Mouse (Mus musculus): ENCODE measurements around the gene Zfp287. TPM values are rescaled to one million over a fixed set of nuclear protein-coding genes. Genes with fewer than 3 reads are reported as not detected.

The Zfp287 gene
- polyA plus RNA-seq (2012; fragmentation: generic; extraction: Trizol): 0.90 TPM

GRCm38 (mm10) chr11:62731311-62732021 is at the start of gene Zfp287:
Gene Zfp287, minus strand, starts transcription at chr11:62731905.
- H3ac ChIP-seq (ENCODE audit: control insufficient read depth, insufficient read length): peak within 1 kb of the TSS; percentile 5
- no peaks in the 10 kb centered on the region for H3K36me3 ChIP-seq (ENCODE audit: control insufficient read depth, insufficient read depth)
- H3K79me2 ChIP-seq (ENCODE audit: control insufficient read depth, insufficient read depth): no peaks in the 10 kb centered on the region
- H3K4me3 ChIP-seq: peak within 1 kb of the TSS; percentile 28
- H3K4me2 ChIP-seq (ENCODE audit: low read depth): peak within 1 kb of the TSS; percentile 73
- H3K27me3 ChIP-seq (ENCODE audit: control insufficient read depth, insufficient read depth, insufficient read length): no peaks in the 10 kb centered on the region
- TF ChIP-seq POLR2A (IDR thresholded peaks at IDR 0.05; ENCODE audit: insufficient read length, low read depth) (peak; percentile 43), MYOG (IDR thresholded peaks at IDR 0.05; ENCODE audit: control insufficient read depth in 1 of 3, insufficient read depth in 1 of 3, insufficient read length in 2 of 3, low read depth in 2 of 3) (no peak), MYOD1 (IDR thresholded peaks at IDR 0.05; ENCODE audit: control insufficient read depth in 1 of 3, insufficient read length in 2 of 3, low read depth in 2 of 3) (peak in 1 of 3 experiments; percentile 23), CEBPB (IDR thresholded peaks at IDR 0.05; ENCODE audit: insufficient read depth, poor library complexity, severe bottlenecking) (no peak), USF1 (IDR thresholded peaks at IDR 0.05; ENCODE audit: low read depth) (no peak), MAX (IDR thresholded peaks at IDR 0.05; ENCODE audit: low read depth) (no peak), POLR2AphosphoS2 (IDR thresholded peaks at IDR 0.05; ENCODE audit: insufficient read length, low read depth) (no peak), REST (IDR thresholded peaks at IDR 0.05; ENCODE audit: insufficient read depth, insufficient read length) (no peak), TCF3 (IDR thresholded peaks at IDR 0.05; ENCODE audit: insufficient read length, low read depth) (no peak)

- no peaks in the 10 kb centered on the region for H3K27me3 ChIP-seq (ENCODE audit: control insufficient read depth, insufficient read depth, insufficient read length)
- no peak overlapping the region for H3K4me3 ChIP-seq
- TF ChIP-seq SRF (IDR thresholded peaks at IDR 0.05; ENCODE audit: control insufficient read depth, insufficient read length, low read depth) (no peak), USF1 (IDR thresholded peaks at IDR 0.05; ENCODE audit: low read depth) (no peak), MYOG (IDR thresholded peaks at IDR 0.05; ENCODE audit: control insufficient read depth in 1 of 3, insufficient read depth in 1 of 3, insufficient read length in 2 of 3, low read depth in 2 of 3) (no peak), TCF3 (IDR thresholded peaks at IDR 0.05; ENCODE audit: insufficient read length, low read depth) (no peak), POLR2A (IDR thresholded peaks at IDR 0.05; ENCODE audit: insufficient read length, low read depth) (no peak), REST (IDR thresholded peaks at IDR 0.05; ENCODE audit: insufficient read depth, insufficient read length) (no peak), E2F4 (IDR thresholded peaks at IDR 0.05; ENCODE audit: insufficient read depth) (no peak), POLR2AphosphoS2 (IDR thresholded peaks at IDR 0.05; ENCODE audit: insufficient read length, low read depth) (no peak), MYOD1 (IDR thresholded peaks at IDR 0.05; ENCODE audit: control insufficient read depth in 1 of 3, insufficient read length in 2 of 3, low read depth in 2 of 3) (no peak), TCF12 (IDR thresholded peaks at IDR 0.05; ENCODE audit: insufficient read depth, poor library complexity, severe bottlenecking) (no peak), MAX (IDR thresholded peaks at IDR 0.05; ENCODE audit: low read depth) (no peak), CEBPB (IDR thresholded peaks at IDR 0.05; ENCODE audit: insufficient read depth, poor library complexity, severe bottlenecking) (no peak)
- no peaks in the 10 kb centered on the region for H3K79me2 ChIP-seq (ENCODE audit: control insufficient read depth, insufficient read depth)
- H3K4me2 ChIP-seq (ENCODE audit: low read depth): no peak overlapping the region
- no peak overlapping the region for H3ac ChIP-seq (ENCODE audit: control insufficient read depth, insufficient read length)
- H3K36me3 ChIP-seq (ENCODE audit: control insufficient read depth, insufficient read depth): no peaks in the 10 kb centered on the region
Measured at GRCm38 (mm10) chr11:62776510-62776909, 44.8 kb upstream of the Zfp287 start.

GRCm38 (mm10) chr11:62760755-62761457 is 29.2 kb upstream of the Zfp287 start:
- no peak overlapping the region for H3K4me2 ChIP-seq (ENCODE audit: low read depth)
- no peak for TF ChIP-seq TCF12 (IDR thresholded peaks at IDR 0.05; ENCODE audit: insufficient read depth, poor library complexity, severe bottlenecking)
- TF ChIP-seq MAX (IDR thresholded peaks at IDR 0.05; ENCODE audit: low read depth): no peak
- no peak for TF ChIP-seq POLR2A (IDR thresholded peaks at IDR 0.05; ENCODE audit: insufficient read length, low read depth)
- no peak for TF ChIP-seq SRF (IDR thresholded peaks at IDR 0.05; ENCODE audit: control insufficient read depth, insufficient read length, low read depth)
- no peak for TF ChIP-seq E2F4 (IDR thresholded peaks at IDR 0.05; ENCODE audit: insufficient read depth)
- no peak for TF ChIP-seq USF1 (IDR thresholded peaks at IDR 0.05; ENCODE audit: low read depth)
- TF ChIP-seq MYOD1 (IDR thresholded peaks at IDR 0.05; ENCODE audit: control insufficient read depth in 1 of 3, insufficient read length in 2 of 3, low read depth in 2 of 3): no peak
- no peak for TF ChIP-seq REST (IDR thresholded peaks at IDR 0.05; ENCODE audit: insufficient read depth, insufficient read length)
- TF ChIP-seq CEBPB (IDR thresholded peaks at IDR 0.05; ENCODE audit: insufficient read depth, poor library complexity, severe bottlenecking): no peak
- no peak for TF ChIP-seq POLR2AphosphoS2 (IDR thresholded peaks at IDR 0.05; ENCODE audit: insufficient read length, low read depth)
- TF ChIP-seq MYOG (IDR thresholded peaks at IDR 0.05; ENCODE audit: control insufficient read depth in 1 of 3, insufficient read depth in 1 of 3, insufficient read length in 2 of 3, low read depth in 2 of 3): no peak
- TF ChIP-seq TCF3 (IDR thresholded peaks at IDR 0.05; ENCODE audit: insufficient read length, low read depth): no peak
- H3K79me2 ChIP-seq (ENCODE audit: control insufficient read depth, insufficient read depth): no peaks in the 10 kb centered on the region
- no peak overlapping the region for H3ac ChIP-seq (ENCODE audit: control insufficient read depth, insufficient read length)
- H3K4me3 ChIP-seq: no peak overlapping the region
- no peaks in the 10 kb centered on the region for H3K36me3 ChIP-seq (ENCODE audit: control insufficient read depth, insufficient read depth)
- no peaks in the 10 kb centered on the region for H3K27me3 ChIP-seq (ENCODE audit: control insufficient read depth, insufficient read depth, insufficient read length)

- H3K36me3 ChIP-seq (ENCODE audit: control insufficient read depth, insufficient read depth): no peaks in the 10 kb centered on the region
- H3ac ChIP-seq (ENCODE audit: control insufficient read depth, insufficient read length): no peak overlapping the region
- H3K79me2 ChIP-seq (ENCODE audit: control insufficient read depth, insufficient read depth): no peaks in the 10 kb centered on the region
- no peaks in the 10 kb centered on the region for H3K27me3 ChIP-seq (ENCODE audit: control insufficient read depth, insufficient read depth, insufficient read length)
- H3K4me2 ChIP-seq (ENCODE audit: low read depth): no peak overlapping the region
- TF ChIP-seq MYOG (IDR thresholded peaks at IDR 0.05; ENCODE audit: control insufficient read depth in 1 of 3, insufficient read depth in 1 of 3, insufficient read length in 2 of 3, low read depth in 2 of 3): no peak
- no peak overlapping the region for H3K4me3 ChIP-seq
Measured at GRCm38 (mm10) chr11:62758491-62758890, 26.8 kb upstream of the Zfp287 start.

Data from myocyte (in vitro differentiated cells).